Mouse (Mus musculus) naive thymus-derived CD4-positive, alpha-beta T cell, adult 5 months (primary cell): ENCODE results near the gene Olfr669. TPM values are rescaled to one million over a fixed set of nuclear protein-coding genes. Genes with fewer than 3 reads are reported as not detected.

Experiments
- polyA plus RNA-seq: library from polyadenylated mRNA; unstranded; fragments of 100-300 nt; shearing (Covaris generic); gene quantifications from one replicate; pipeline ENCODE4 v1.2.1, GENCODE M21; 2017

Olfr669 gene
- polyA plus RNA-seq = not detected

DNA sequence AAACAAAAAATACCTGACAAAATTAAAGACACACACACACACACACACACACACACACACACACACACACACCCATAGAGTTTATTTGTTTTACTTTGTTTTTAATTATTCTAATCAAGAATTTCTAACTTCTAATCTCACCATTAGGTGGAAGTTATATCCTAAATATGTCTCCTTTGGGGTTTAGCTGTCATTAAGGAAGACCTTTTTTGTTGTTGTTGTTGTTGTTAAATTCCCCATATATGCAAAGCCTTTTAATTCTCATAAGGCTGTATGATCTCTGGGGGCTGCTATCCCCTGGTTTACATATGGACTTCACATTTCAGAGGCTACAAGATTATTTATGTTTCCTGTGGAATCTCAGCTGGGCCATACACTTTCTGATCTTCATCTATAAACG lies at the start of gene Olfr669:
Gene Olfr669, plus strand, starts transcription at position 301 of the 400 bp plus-strand sequence.

DNA sequence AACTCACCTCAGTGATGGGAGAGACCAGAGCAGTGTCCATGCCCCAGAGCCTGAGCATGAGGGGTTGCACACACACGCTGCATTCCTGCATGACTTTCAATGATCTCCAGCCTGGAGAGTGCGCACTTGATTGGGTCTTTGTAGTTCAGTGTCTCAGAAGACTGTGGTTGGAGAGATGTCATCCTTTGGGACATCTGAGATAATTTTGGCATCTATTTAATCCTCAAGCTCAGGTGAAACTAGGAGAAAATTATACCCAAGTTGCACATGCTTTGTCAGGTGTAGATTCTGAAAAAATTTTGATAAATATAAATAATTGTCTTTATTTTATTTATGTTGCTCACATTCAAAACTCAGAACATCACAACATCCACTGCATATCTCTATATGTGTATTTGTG lies 38.2 kb upstream of the Olfr669 start, which contains the start of gene Olfr666:
Gene Olfr666, minus strand, starts transcription at position 101 of the 400 bp plus-strand sequence.

DNA sequence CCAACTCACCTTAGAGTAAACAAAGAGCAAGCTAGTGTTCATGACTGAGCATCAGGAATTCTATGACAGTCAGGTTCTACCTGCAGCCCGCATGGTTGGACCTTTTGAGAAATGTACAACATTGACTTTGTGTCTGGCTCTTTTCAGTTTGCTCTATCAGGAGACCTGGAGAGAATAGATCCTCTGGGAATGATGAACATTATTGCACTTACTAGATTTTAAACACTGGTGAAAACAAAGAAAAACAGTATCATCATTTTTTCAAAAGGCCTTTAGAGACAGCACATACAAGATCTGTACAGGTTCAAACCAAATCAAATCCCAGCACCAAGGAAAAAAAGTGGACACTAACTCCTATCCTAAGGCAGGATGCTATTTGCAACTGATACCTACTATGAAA lies 12.7 kb upstream of the Olfr669 start, which contains the start of gene Olfr667:
Gene Olfr667, minus strand, starts transcription at position 101 of the 400 bp plus-strand sequence.

DNA sequence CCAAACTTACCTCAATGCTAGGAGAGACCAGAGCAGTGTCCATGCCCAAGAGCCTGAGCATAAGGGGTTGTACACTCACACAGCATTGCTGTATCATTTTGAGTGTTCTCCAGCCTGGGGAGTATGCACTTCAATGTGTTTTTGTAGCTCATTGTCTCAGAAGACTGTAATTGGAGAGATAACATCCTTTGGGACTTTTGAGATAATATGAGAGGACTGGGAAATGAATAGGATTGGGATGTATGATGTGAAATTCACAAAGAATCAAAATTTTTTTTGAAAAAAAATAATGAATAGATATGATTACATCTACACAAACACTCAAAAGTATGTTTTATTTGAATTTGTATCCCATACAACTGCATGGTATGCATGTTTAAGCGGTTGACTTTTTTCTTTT lies 6.1 kb upstream of the Olfr669 start, which contains the start of gene Olfr668:
Gene Olfr668, minus strand, starts transcription at position 101 of the 400 bp plus-strand sequence.

DNA sequence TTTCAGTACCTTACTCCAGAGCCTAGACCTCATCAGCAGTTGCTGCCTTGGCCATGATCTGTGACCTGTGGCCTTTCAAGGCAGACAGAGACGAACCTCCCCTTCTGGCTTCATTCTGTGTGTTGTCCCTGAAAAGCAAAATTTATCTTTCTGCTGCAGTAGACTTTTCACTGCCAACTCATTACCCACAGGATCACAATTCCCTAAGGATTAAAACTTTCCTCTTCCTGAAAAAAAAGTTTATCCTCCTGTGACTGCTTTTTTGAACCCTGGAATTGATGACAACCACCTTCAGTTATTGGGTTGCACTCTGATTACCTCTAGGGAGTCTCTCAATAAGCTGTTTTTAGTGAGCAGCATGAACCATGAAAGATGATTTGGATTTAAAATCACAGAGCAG lies 28.5 kb downstream of the Olfr669 start, which contains the start of gene Olfr670:
Gene Olfr670, minus strand, starts transcription at position 101 of the 400 bp plus-strand sequence.

DNA sequence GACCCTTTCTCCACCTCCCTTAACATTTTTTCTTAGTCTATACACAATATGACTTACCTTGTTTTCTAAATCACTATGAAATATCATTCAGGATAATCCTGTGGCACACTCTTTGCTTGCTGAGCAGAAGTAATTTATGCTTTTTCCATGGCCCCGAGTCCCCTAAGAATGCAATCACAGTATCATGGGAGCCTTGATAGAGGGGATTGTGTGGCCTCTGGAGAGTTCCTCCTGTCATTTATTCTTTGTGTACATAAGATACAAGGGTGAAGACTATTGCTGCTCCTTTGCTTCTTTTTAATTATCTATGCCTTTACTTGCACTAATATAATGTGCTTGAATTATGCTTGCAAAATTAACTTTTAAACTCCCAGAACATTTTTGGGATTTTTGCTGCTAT lies 45.0 kb downstream of the Olfr669 start, which contains the start of gene Olfr671:
Gene Olfr671, minus strand, starts transcription at position 101 of the 400 bp plus-strand sequence.

Other genes starting within 250 kb of the Olfr669 start
- gene Olfr661, start 247.7 kb upstream of the Olfr669 start, polyA plus RNA-seq = not detected
- gene Usp17le, start 156.8 kb upstream of the Olfr669 start, polyA plus RNA-seq = not detected
- not detected for gene Usp17lb, start 91.6 kb upstream of the Olfr669 start, polyA plus RNA-seq
- not detected for gene Usp17la, start 77.2 kb upstream of the Olfr669 start, polyA plus RNA-seq
- gene Olfr665, start 56.2 kb upstream of the Olfr669 start, polyA plus RNA-seq = not detected
- not detected for gene Olfr666, start 38.3 kb upstream of the Olfr669 start, polyA plus RNA-seq
- gene Olfr667, start 12.8 kb upstream of the Olfr669 start, polyA plus RNA-seq = not detected
- gene Olfr668, start 6.2 kb upstream of the Olfr669 start, polyA plus RNA-seq = not detected
- gene Olfr670, start 28.4 kb downstream of the Olfr669 start, polyA plus RNA-seq = not detected
- 0.17 TPM for gene Olfr671, start 44.9 kb downstream of the Olfr669 start, polyA plus RNA-seq
- not detected for gene Olfr672, start 67.8 kb downstream of the Olfr669 start, polyA plus RNA-seq
- gene Olfr675, start 94.2 kb downstream of the Olfr669 start, polyA plus RNA-seq = not detected
- gene Olfr676, start 98.5 kb downstream of the Olfr669 start, polyA plus RNA-seq = not detected
- gene Olfr677, start 117.1 kb downstream of the Olfr669 start, polyA plus RNA-seq = not detected
- not detected for gene Olfr678, start 130.2 kb downstream of the Olfr669 start, polyA plus RNA-seq
- gene Olfr679, start 147.0 kb downstream of the Olfr669 start, polyA plus RNA-seq = not detected
- gene Olfr680-ps1, start 158.6 kb downstream of the Olfr669 start, polyA plus RNA-seq = not detected
- gene Olfr681, start 182.6 kb downstream of the Olfr669 start, polyA plus RNA-seq = not detected
- not detected for gene Olfr683, start 212.8 kb downstream of the Olfr669 start, polyA plus RNA-seq
- gene Olfr684, start 229.4 kb downstream of the Olfr669 start, polyA plus RNA-seq = not detected